Mouse (Mus musculus): Measurements from ENCODE around the gene Lsm12.

DNA sequence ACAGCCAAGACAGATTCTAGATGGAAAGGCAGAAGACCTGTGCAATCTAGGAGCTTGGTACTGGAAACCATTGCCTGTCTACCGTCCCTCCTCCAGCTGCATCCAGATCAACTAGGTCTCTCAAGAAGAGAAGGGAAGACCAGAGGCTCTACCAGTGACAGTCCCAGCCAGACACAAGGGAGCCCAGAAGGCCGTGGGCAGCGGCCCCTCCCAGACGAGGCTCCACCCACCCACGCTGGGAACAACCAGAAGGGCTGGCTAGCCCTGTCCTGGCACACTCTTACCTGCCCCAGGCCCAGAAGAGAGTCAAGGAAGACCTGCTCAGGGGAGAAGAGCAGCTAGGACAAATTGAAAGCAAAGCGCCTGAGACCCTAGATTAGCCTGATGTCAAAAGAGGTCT is 35.4 kb upstream of the Lsm12 start:
- TF ChIP-seq CTCF (IDR thresholded peaks at IDR 0.05; ENCODE audit: borderline replicate concordance, insufficient read depth, low read length): no peak
- no peak for TF ChIP-seq POLR2A (IDR thresholded peaks at IDR 0.05; ENCODE audit: low read depth, low read length)

Measured in embryonic fibroblast, embryonic 13.5 days (primary cell).